Mouse (Mus musculus): Measurements from ENCODE around the gene Xrcc5.

GRCm38 (mm10) chr1:72347873-72348272, 40.7 kb downstream of the Xrcc5 start:
- no peak for TF ChIP-seq POLR2A (IDR thresholded peaks at IDR 0.05; ENCODE audit: control insufficient read depth, low read depth, low read length)
- TF ChIP-seq CTCF (IDR thresholded peaks at IDR 0.05; ENCODE audit: control insufficient read depth, insufficient read depth, insufficient replicate concordance, low read depth, low read length), result no peak

Data from testis, adult 2 months (tissue).